ENCODE assay signal across 16 mouse cellular contexts in the genomic region with DNA sequence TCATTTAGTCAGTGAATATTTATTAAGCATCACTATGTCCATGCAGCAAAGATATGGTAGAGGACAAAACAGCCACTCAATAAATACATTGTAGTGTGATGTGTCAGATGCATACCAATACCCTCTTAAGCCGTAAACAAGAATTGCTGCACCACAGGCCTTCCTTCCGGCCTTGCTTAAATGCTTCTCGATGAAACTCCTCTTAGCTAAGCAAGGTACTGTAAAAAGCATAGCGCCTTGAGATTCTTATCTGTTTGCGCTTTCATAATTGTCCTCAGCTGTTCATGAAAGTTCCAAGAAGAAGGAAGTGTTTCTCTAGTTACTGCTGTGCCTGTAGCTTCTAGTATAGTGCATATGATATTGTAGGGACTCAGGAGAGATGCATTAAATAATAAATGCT. TPM values are rescaled to one million over a fixed set of nuclear protein-coding genes. Genes with fewer than 3 reads are reported as not detected.
DNase-seq lines count a peak whose midpoint lies in the region; ATAC-seq and TF ChIP-seq lines count a peak whose summit lies in the region.
"Had no signal": no experiment of that assay in that cellular context is flagged by ENCODE, and none has a peak within 500 bp of the region (broad histone marks: within the 10 kb centered on the region; RNA-seq: fewer than 3 reads in every experiment).

No protein-coding gene starts in this region.

- WGBS in thymus, adult 2 months, result 16% methylated on average over 5 of the region's 5 CpGs
- 31% methylated on average over 5 of the region's 5 CpGs for WGBS in intestine, postnatal 0 days

- peaks cover 5% of the 10 kb centered on the region for H3K4me1 ChIP-seq in thymus, adult 2 months (replicated peaks; ENCODE audit: control insufficient read depth, insufficient read depth, low read length)
- H3K4me1 ChIP-seq in intestine, postnatal 0 days (replicated peaks; ENCODE audit: control insufficient read depth, insufficient read depth, low read length), result peaks cover 8% of the 10 kb centered on the region
- H3K4me1 ChIP-seq: forebrain, embryonic 13.5 days; hindbrain, embryonic 13.5 days; limb, embryonic 13.5 days had no signal

- no peak for ATAC-seq in intestine, postnatal 0 days
- ATAC-seq: forebrain, embryonic 13.5 days had no signal

- no peak for TF ChIP-seq CTCF in thymus, adult 2 months (IDR thresholded peaks at IDR 0.05; ENCODE audit: borderline replicate concordance, control insufficient read depth, extremely low read depth, insufficient read depth, low read length, poor library complexity)
- TF ChIP-seq CTCF in intestine, postnatal 0 days (IDR thresholded peaks at IDR 0.05; ENCODE audit: low read depth), result no peak

- H3K4me2 ChIP-seq in intestine, postnatal 0 days (replicated peaks; ENCODE audit: low read depth), result no peak overlapping the region
- H3K4me2 ChIP-seq: forebrain, embryonic 13.5 days; hindbrain, embryonic 13.5 days; limb, embryonic 13.5 days had no signal

- DNase-seq in thymus, postnatal 4 days, result peak; percentile 26
- no peak for DNase-seq in thymus, adult 2 months
- DNase-seq in T-cell, adult 2 months (ENCODE audit: low spot score), result peak; percentile 15
- no peak for DNase-seq in testis, postnatal 10 days (ENCODE audit: low spot score)
- no peak for DNase-seq in right cerebral cortex, postnatal 10 days (ENCODE audit: low spot score in 2 of 2)
- no peak for DNase-seq in cerebellum, adult 18-20 months
- DNase-seq: cerebellum, postnatal 10 days had no signal

- TF ChIP-seq POLR2A in thymus, adult 2 months (IDR thresholded peaks at IDR 0.05; ENCODE audit: control insufficient read depth, extremely low read depth, insufficient read depth, low read length, poor library complexity), result no peak

- no peaks in the 10 kb centered on the region for H3K27me3 ChIP-seq in thymus, adult 2 months (ENCODE audit: control insufficient read depth, insufficient read depth, low read length)
- no peaks in the 10 kb centered on the region for H3K27me3 ChIP-seq in intestine, postnatal 0 days (replicated peaks; ENCODE audit: control insufficient read depth, insufficient read depth, low read length)
- H3K27me3 ChIP-seq: forebrain, embryonic 13.5 days; hindbrain, embryonic 13.5 days; limb, embryonic 13.5 days had no signal

- H3K4me3 ChIP-seq in thymus, adult 2 months (ENCODE audit: control insufficient read depth, insufficient read depth, low read length), result no peak overlapping the region
- no peak overlapping the region for H3K4me3 ChIP-seq in intestine, postnatal 0 days (ENCODE audit: low read depth, low read length)
- H3K4me3 ChIP-seq: forebrain, embryonic 13.5 days; heart, adult 2 months; hindbrain, embryonic 13.5 days; left cerebral cortex, adult 2 months; limb, embryonic 13.5 days had no signal

- no peaks in the 10 kb centered on the region for H3K36me3 ChIP-seq in thymus, adult 2 months (ENCODE audit: control insufficient read depth, insufficient read depth, low read length)
- H3K36me3 ChIP-seq in intestine, postnatal 0 days (ENCODE audit: control insufficient read depth, insufficient read depth), result no peaks in the 10 kb centered on the region
- H3K36me3 ChIP-seq: hindbrain, embryonic 13.5 days; limb, embryonic 13.5 days had no signal

- no peak overlapping the region for H3K27ac ChIP-seq in thymus, adult 2 months (ENCODE audit: control insufficient read depth, insufficient read depth, low read length)
- H3K27ac ChIP-seq in intestine, postnatal 0 days (ENCODE audit: low read depth, low read length), result peak overlapping the region; percentile 36; the same call in 1 of the 2 replicates
- H3K27ac ChIP-seq: forebrain, embryonic 13.5 days; hindbrain, embryonic 13.5 days; left cerebral cortex, adult 2 months; limb, embryonic 13.5 days had no signal

- H3K9me3 ChIP-seq in intestine, postnatal 0 days (ENCODE audit: control insufficient read depth), result no peaks in the 10 kb centered on the region
- H3K9me3 ChIP-seq: forebrain, embryonic 13.5 days; hindbrain, embryonic 13.5 days; limb, embryonic 13.5 days had no signal

- H3K9ac ChIP-seq in intestine, postnatal 0 days (ENCODE audit: low read depth, low read length), result no peak overlapping the region
- H3K9ac ChIP-seq: forebrain, embryonic 13.5 days; hindbrain, embryonic 13.5 days; limb, embryonic 13.5 days had no signal

RNA-seq across cellular contexts. Expression of a gene that starts 11.9 kb away (rescaled TPM):
- 1.8 and 3.0 TPM in 2 replicates for polyA plus RNA-seq in thymus, adult 2 months (2012; rRNA removed)
- polyA plus RNA-seq in intestine, postnatal 0 days (2015; fragmentation: Nextera tagmentation; extraction: Ambion mirVana), result 0.14 TPM in 1 of 2 replicates, not detected in the other
- polyA plus RNA-seq: brain, embryonic 14.5 days; forebrain, embryonic 13.5 days; heart, adult 2 months; heart, embryonic 16.5 days; hindbrain, embryonic 13.5 days; limb, embryonic 13.5 days; testis, adult 2 months had no signal

RNA-seq across cellular contexts. Expression of a gene that starts 21.0 kb away (rescaled TPM):
- 90.6 and 141 TPM in 2 replicates for polyA plus RNA-seq in thymus, adult 2 months (2012; rRNA removed)
- polyA plus RNA-seq in intestine, postnatal 0 days (2015; fragmentation: Nextera tagmentation; extraction: Ambion mirVana), result 62.9 and 66.6 TPM in 2 replicates

RNA-seq across cellular contexts. Expression of a gene that starts 21.9 kb away (rescaled TPM):
- polyA plus RNA-seq in thymus, adult 2 months (2012; rRNA removed), result 6.8 and 7.2 TPM in 2 replicates
- 0.44 and 0.57 TPM in 2 replicates for polyA plus RNA-seq in intestine, postnatal 0 days (2015; fragmentation: Nextera tagmentation; extraction: Ambion mirVana)

RNA-seq across cellular contexts. Expression of a gene that starts 24.1 kb away (rescaled TPM):
- 5.2 and 7.1 TPM in 2 replicates for polyA plus RNA-seq in thymus, adult 2 months (2012; rRNA removed)
- 28.2 and 30.8 TPM in 2 replicates for polyA plus RNA-seq in intestine, postnatal 0 days (2015; fragmentation: Nextera tagmentation; extraction: Ambion mirVana)

RNA-seq across cellular contexts. Expression of a gene that starts 40.4 kb away (rescaled TPM):
- 120 and 126 TPM in 2 replicates for polyA plus RNA-seq in thymus, adult 2 months (2012; rRNA removed)
- 141 and 150 TPM in 2 replicates for polyA plus RNA-seq in intestine, postnatal 0 days (2015; fragmentation: Nextera tagmentation; extraction: Ambion mirVana)

Comparison
In these comparisons a context has a peak if more than half of its experiments do, and no peak if none do; other contexts are left out.
1. DNase-seq: peak in thymus, postnatal 4 days (single experiment) and T-cell, adult 2 months (single experiment); none in thymus, adult 2 months (single experiment), testis, postnatal 10 days (single experiment), right cerebral cortex, postnatal 10 days (0 of 2) and cerebellum, adult 18-20 months (0 of 2).